Mouse (Mus musculus) CH12.LX (cell line): Measurements from ENCODE around the gene Sprr2d. TPM values are rescaled to one million over a fixed set of nuclear protein-coding genes. Genes with fewer than 3 reads are reported as not detected.

ENCODE experiments used
- BHLHE40 ChIP-seq: IDR thresholded peaks from 2 replicates; pipeline ENCODE4 v1.6.1; 2011; ENCODE audit warnings: mild to moderate bottlenecking, low read depth, low read length, improper control_type of control experiment
- ETS1 ChIP-seq: conservative IDR thresholded peaks from 2 replicates; pipeline ENCODE4 v1.6.1; 2012; ENCODE audit warnings: low read depth, mild to moderate bottlenecking, inconsistent platforms, low read length, improper control_type of control experiment, moderate library complexity
- POLR2A ChIP-seq: IDR thresholded peaks from 2 replicates; pipeline ENCODE4 v1.6.1; 2011; ENCODE audit warnings: low read depth, mild to moderate bottlenecking, improper control_type of control experiment, low read length
- polyA plus RNA-seq: library from polyadenylated mRNA; unstranded; fragments of >175 nt; gene quantifications from 2 replicates; pipeline ENCODE4 v1.2.1, GENCODE M21; 2012; ENCODE audit warnings: low read depth; ENCODE audit not compliant: insufficient read length
- total RNA-seq, 2 experiments: library from RNA; depleted of rRNA; stranded (reverse); fragments of 300-350 nt in 1 of 2; fragments of >200 nt in 1 of 2; gene quantifications; 2 replicates each; pipeline ENCODE4 v1.2.3; 2012 to 2014

Gene Sprr2d
- total and polyA plus RNA-seq, 3 experiments, result not detected

- TF ChIP-seq POLR2A, result no peak
- TF ChIP-seq BHLHE40, result no peak
- TF ChIP-seq ETS1, result no peak
These were observed 46.4 kb downstream of the Sprr2d start, which contains the start of gene Sprr2h (continued) for GRCm38 (mm10) chr3:92385385-92385784.

Other genes with a start within 250 kb of the Sprr2d start
- gene Prr9, start 215.2 kb upstream of the Sprr2d start, total RNA-seq (2012; rRNA removed), result not detected in 2 replicates
- gene Prr9, start 215.2 kb upstream of the Sprr2d start, total RNA-seq (2014; rRNA removed), result not detected in 2 replicates
- gene Prr9, start 215.2 kb upstream of the Sprr2d start, polyA plus RNA-seq, result not detected in 2 replicates
- gene Lelp1, start 196.4 kb upstream of the Sprr2d start, total RNA-seq (2012; rRNA removed), result not detected in 2 replicates
- gene Lelp1, start 196.4 kb upstream of the Sprr2d start, total RNA-seq (2014; rRNA removed), result not detected in 2 replicates
- not detected in 2 replicates for gene Lelp1, start 196.4 kb upstream of the Sprr2d start, polyA plus RNA-seq
- gene Sprr2a1, start 123.3 kb upstream of the Sprr2d start, total RNA-seq (2012; rRNA removed), result not detected in 2 replicates
- not detected in 2 replicates for gene Sprr2a1, start 123.3 kb upstream of the Sprr2d start, total RNA-seq (2014; rRNA removed)
- gene Sprr2a1, start 123.3 kb upstream of the Sprr2d start, polyA plus RNA-seq, result not detected in 2 replicates
- gene Sprr2a2, start 123.2 kb upstream of the Sprr2d start, total RNA-seq (2012; rRNA removed), result not detected in 2 replicates
- not detected in 2 replicates for gene Sprr2a2, start 123.2 kb upstream of the Sprr2d start, total RNA-seq (2014; rRNA removed)
- gene Sprr2a2, start 123.2 kb upstream of the Sprr2d start, polyA plus RNA-seq, result not detected in 2 replicates
- gene Sprr2a3, start 53.7 kb upstream of the Sprr2d start, total RNA-seq (2012; rRNA removed), result not detected in 2 replicates
- not detected in 2 replicates for gene Sprr2a3, start 53.7 kb upstream of the Sprr2d start, total RNA-seq (2014; rRNA removed)
- gene Sprr2a3, start 53.7 kb upstream of the Sprr2d start, polyA plus RNA-seq, result not detected in 2 replicates
- not detected in 2 replicates for gene Sprr2b, start 22.5 kb upstream of the Sprr2d start, total RNA-seq (2012; rRNA removed)
- not detected in 2 replicates for gene Sprr2b, start 22.5 kb upstream of the Sprr2d start, total RNA-seq (2014; rRNA removed)
- not detected in 2 replicates for gene Sprr2b, start 22.5 kb upstream of the Sprr2d start, polyA plus RNA-seq
- gene Sprr2e, start 13.0 kb downstream of the Sprr2d start, total RNA-seq (2012; rRNA removed), result not detected in 2 replicates
- not detected in 2 replicates for gene Sprr2e, start 13.0 kb downstream of the Sprr2d start, total RNA-seq (2014; rRNA removed)
- not detected in 2 replicates for gene Sprr2e, start 13.0 kb downstream of the Sprr2d start, polyA plus RNA-seq
- gene Sprr2f, start 26.0 kb downstream of the Sprr2d start, total RNA-seq (2012; rRNA removed), result not detected in 2 replicates
- not detected in 2 replicates for gene Sprr2f, start 26.0 kb downstream of the Sprr2d start, total RNA-seq (2014; rRNA removed)
- not detected in 2 replicates for gene Sprr2f, start 26.0 kb downstream of the Sprr2d start, polyA plus RNA-seq
- not detected in 2 replicates for gene Sprr2h, start 46.5 kb downstream of the Sprr2d start, total RNA-seq (2012; rRNA removed)
- gene Sprr2h, start 46.5 kb downstream of the Sprr2d start, total RNA-seq (2014; rRNA removed), result not detected in 2 replicates
- not detected in 2 replicates for gene Sprr2h, start 46.5 kb downstream of the Sprr2d start, polyA plus RNA-seq
- gene Sprr2i, start 68.9 kb downstream of the Sprr2d start, total RNA-seq (2012; rRNA removed), result not detected in 2 replicates
- gene Sprr2i, start 68.9 kb downstream of the Sprr2d start, total RNA-seq (2014; rRNA removed), result not detected in 2 replicates
- gene Sprr2i, start 68.9 kb downstream of the Sprr2d start, polyA plus RNA-seq, result not detected in 2 replicates
- not detected in 2 replicates for gene Sprr2j-ps, start 78.9 kb downstream of the Sprr2d start, total RNA-seq (2012; rRNA removed)
- gene Sprr2j-ps, start 78.9 kb downstream of the Sprr2d start, total RNA-seq (2014; rRNA removed), result not detected in 2 replicates
- not detected in 2 replicates for gene Sprr2j-ps, start 78.9 kb downstream of the Sprr2d start, polyA plus RNA-seq
- 8.4 and 10.6 TPM in 2 replicates for gene Gm9774, start 90.3 kb downstream of the Sprr2d start, total RNA-seq (2012; rRNA removed)
- 11.9 and 14.0 TPM in 2 replicates for gene Gm9774, start 90.3 kb downstream of the Sprr2d start, total RNA-seq (2014; rRNA removed)
- gene Gm9774, start 90.3 kb downstream of the Sprr2d start, polyA plus RNA-seq, result 87.2 and 105 TPM in 2 replicates
- gene Sprr2k, start 93.4 kb downstream of the Sprr2d start, total RNA-seq (2012; rRNA removed), result not detected in 2 replicates
- gene Sprr2k, start 93.4 kb downstream of the Sprr2d start, total RNA-seq (2014; rRNA removed), result not detected in 2 replicates
- gene Sprr2k, start 93.4 kb downstream of the Sprr2d start, polyA plus RNA-seq, result not detected in 2 replicates
- not detected in 2 replicates for gene Sprr1b, start 99.6 kb downstream of the Sprr2d start, total RNA-seq (2012; rRNA removed)
- gene Sprr1b, start 99.6 kb downstream of the Sprr2d start, total RNA-seq (2014; rRNA removed), result not detected in 2 replicates
- not detected in 2 replicates for gene Sprr1b, start 99.6 kb downstream of the Sprr2d start, polyA plus RNA-seq
- not detected in 2 replicates for gene Sprr3, start 119.6 kb downstream of the Sprr2d start, total RNA-seq (2012; rRNA removed)
- gene Sprr3, start 119.6 kb downstream of the Sprr2d start, total RNA-seq (2014; rRNA removed), result not detected in 2 replicates
- not detected in 2 replicates for gene Sprr3, start 119.6 kb downstream of the Sprr2d start, polyA plus RNA-seq
- gene Sprr1a, start 146.8 kb downstream of the Sprr2d start, total RNA-seq (2012; rRNA removed), result not detected in 2 replicates
- not detected in 2 replicates for gene Sprr1a, start 146.8 kb downstream of the Sprr2d start, total RNA-seq (2014; rRNA removed)
- gene Sprr1a, start 146.8 kb downstream of the Sprr2d start, polyA plus RNA-seq, result not detected in 2 replicates
- not detected in 2 replicates for gene Sprr4, start 161.4 kb downstream of the Sprr2d start, total RNA-seq (2012; rRNA removed)
- not detected in 2 replicates for gene Sprr4, start 161.4 kb downstream of the Sprr2d start, total RNA-seq (2014; rRNA removed)
- not detected in 2 replicates for gene Sprr4, start 161.4 kb downstream of the Sprr2d start, polyA plus RNA-seq
- gene 2310046K23Rik, start 195.4 kb downstream of the Sprr2d start, total RNA-seq (2012; rRNA removed), result not detected in 2 replicates
- not detected in 2 replicates for gene 2310046K23Rik, start 195.4 kb downstream of the Sprr2d start, total RNA-seq (2014; rRNA removed)
- not detected in 2 replicates for gene 2310046K23Rik, start 195.4 kb downstream of the Sprr2d start, polyA plus RNA-seq
- gene Ivl, start 234.6 kb downstream of the Sprr2d start, total RNA-seq (2012; rRNA removed), result 0.04 TPM in 1 of 2 replicates, not detected in the other
- 0.30 and 0.31 TPM in 2 replicates for gene Ivl, start 234.6 kb downstream of the Sprr2d start, total RNA-seq (2014; rRNA removed)
- gene Ivl, start 234.6 kb downstream of the Sprr2d start, polyA plus RNA-seq, result 0.38 and 0.44 TPM in 2 replicates
- gene Smcp, start 249.9 kb downstream of the Sprr2d start, total RNA-seq (2012; rRNA removed), result not detected in 2 replicates
- gene Smcp, start 249.9 kb downstream of the Sprr2d start, total RNA-seq (2014; rRNA removed), result not detected in 2 replicates
- gene Smcp, start 249.9 kb downstream of the Sprr2d start, polyA plus RNA-seq, result not detected in 2 replicates